Mouse (Mus musculus) liver, embryonic 14.5 days (tissue): ENCODE data around the gene Acap3. TPM values are rescaled to one million over a fixed set of nuclear protein-coding genes. Genes with fewer than 3 reads are reported as not detected.

Experiments used
- ATAC-seq: fragments of 200-750 bp; cut with Nextera tagmentation; 2 replicates; pipeline ENCODE4 v1.8.0; 2017; ENCODE audit warnings: moderate number of reproducible peaks, mild to moderate bottlenecking, moderate library complexity; ENCODE audit not compliant: insufficient read depth
- DNase-seq, 3 experiments: peaks; one replicate each; pipeline ENCODE4 v3.0.0-alpha.2; 2012 to 2013; ENCODE audit warnings: low read depth in 3 of 3, low spot score in 3 of 3
- H3K27ac ChIP-seq: fragments of 300-500 bp; sonication (generic); 2 replicates; pipeline ENCODE4 v1.5.1; 2014; ENCODE audit warnings: moderate library complexity, mild to moderate bottlenecking, control low read depth, inconsistent platforms
- H3K27me3 ChIP-seq: fragments of 300-500 bp; sonication (generic); 2 replicates; pipeline ENCODE4 v1.6.1; 2014; ENCODE audit warnings: mild to moderate bottlenecking, low read length, moderate library complexity; ENCODE audit not compliant: control insufficient read depth, insufficient read depth
- H3K36me3 ChIP-seq: fragments of 300-500 bp; sonication (generic); replicated peaks from 2 replicates; pipeline ENCODE4 v1.6.1; 2014; ENCODE audit warnings: low read depth; ENCODE audit not compliant: control insufficient read depth, insufficient read depth
- H3K4me1 ChIP-seq, 2 experiments: fragments of 200-500 bp in 1 of 2; fragments of 300-500 bp in 1 of 2; sonication (generic) in 1 of 2; replicated peaks; 2 replicates each; pipeline ENCODE4 v1.6.1; 2012 to 2014; ENCODE audit warnings: antibody characterized with exemption in 1 of 2, inconsistent platforms in 1 of 2, low read length in 1 of 2; ENCODE audit not compliant: control insufficient read depth in 2 of 2, insufficient read depth in 2 of 2
- H3K4me2 ChIP-seq: fragments of 300-500 bp; sonication (generic); 2 replicates; pipeline ENCODE4 v1.6.1; 2014; ENCODE audit warnings: low read depth, mild to moderate bottlenecking, control low read depth, moderate library complexity
- H3K4me3 ChIP-seq, 2 experiments: fragments of 200-500 bp in 1 of 2; fragments of 300-500 bp in 1 of 2; sonication (generic) in 1 of 2; 2 replicates each; pipeline ENCODE4 v1.5.1; 2012 to 2014; ENCODE audit warnings: low read depth in 2 of 2, low read length in 2 of 2, mild to moderate bottlenecking in 2 of 2, control low read depth in 1 of 2, inconsistent platforms in 1 of 2, moderate library complexity in 1 of 2; ENCODE audit not compliant: insufficient read depth in 1 of 2
- H3K9ac ChIP-seq: fragments of 300-500 bp; sonication (generic); replicated peaks from 2 replicates; pipeline ENCODE4 v1.6.1; 2014; ENCODE audit warnings: mild to moderate bottlenecking, control low read depth, moderate library complexity
- H3K9me3 ChIP-seq: fragments of 300-500 bp; sonication (generic); 2 replicates; pipeline ENCODE4 v1.6.1; 2016; ENCODE audit warnings: low read length, mixed read lengths; ENCODE audit not compliant: control insufficient read depth
- CTCF ChIP-seq: IDR thresholded peaks from 2 replicates; pipeline ENCODE4 v1.5.1; 2016; ENCODE audit warnings: antibody characterized with exemption, low read depth, control low read depth
- EP300 ChIP-seq: IDR thresholded peaks from 2 replicates; pipeline ENCODE4 v1.6.1; 2016; ENCODE audit warnings: antibody characterized with exemption, low read depth
- WGBS: fragments of 180-500 bp; shearing (Covaris S2); extraction: QIAGEN DNeasy Blood & Tissue Kit; methylation state at CpG from one replicate; pipeline ENCODE4 v1.1.7; 2014; ENCODE audit not compliant: insufficient replicate concordance; 5-methylcytosine and 5-hydroxymethylcytosine counted together
- polyA plus RNA-seq, 2 experiments: library from polyadenylated mRNA; depleted of rRNA in 1 of 2; stranded (reverse) in 1 of 2; unstranded in 1 of 2; fragments of >200 nt; fragmentation: Nextera tagmentation in 1 of 2; extraction: Ambion mirVana in 1 of 2; gene quantifications; 2 replicates each; pipeline versions ENCODE4 v1.2.1 to v1.2.3; 2012 to 2014

Gene Acap3
- polyA plus RNA-seq (2012; rRNA removed) (9.4 and 9.6 TPM in 2 replicates), polyA plus RNA-seq (2014; fragmentation: Nextera tagmentation; extraction: Ambion mirVana) (4.7 and 5.5 TPM in 2 replicates)

DNA sequence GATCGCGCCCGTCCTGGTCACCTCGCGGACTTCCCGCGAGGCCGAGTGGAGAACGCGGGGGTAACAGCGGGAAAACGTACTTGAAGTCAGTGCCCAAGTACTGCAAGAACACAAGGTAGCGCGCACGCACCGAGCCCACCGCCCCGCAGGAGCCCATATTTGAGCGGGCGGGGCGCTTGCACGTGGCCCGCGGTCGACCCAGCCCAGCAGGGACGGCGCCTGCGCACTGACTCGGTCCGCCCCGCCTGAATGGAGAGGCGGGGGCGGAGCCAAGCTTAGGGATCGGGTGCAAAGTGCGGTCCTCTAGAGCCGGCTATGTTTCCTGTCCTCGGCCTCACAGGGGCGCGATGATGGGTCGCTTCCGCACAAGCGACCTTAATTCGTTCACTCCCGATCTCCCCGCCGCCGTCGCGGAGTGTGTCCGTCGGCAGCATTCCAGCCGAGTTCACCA is at the start of gene Acap3, which contains the start of gene Pusl1:
Acap3 (plus strand) TSS at position 272 of the 451 bp plus-strand sequence.
Pusl1 (minus strand) TSS at position 231 of the 451 bp plus-strand sequence.
- H3K9ac ChIP-seq: peak within 1 kb of the TSS; percentile 95
- TF ChIP-seq EP300 (no peak), CTCF (no peak)
- H3K4me2 ChIP-seq: peak within 1 kb of the TSS; percentile 91
- WGBS: under 1% methylated on average over 52 of the region's 52 CpGs
- ATAC-seq (peak; percentile 85), DNase-seq (peak; percentile 85 to 88 (median 87))
- H3K4me3 ChIP-seq: peak within 1 kb of the TSS; percentile 71 to 90
- peak within 1 kb of the TSS; percentile 92 for H3K27ac ChIP-seq
- no peaks in the 10 kb centered on the region for H3K9me3 ChIP-seq
- H3K4me1 ChIP-seq: peaks cover 16 to 32% of the 10 kb centered on the region in 2 experiments
- peaks cover 25% of the 10 kb centered on the region for H3K36me3 ChIP-seq
- H3K27me3 ChIP-seq: no peaks in the 10 kb centered on the region

GRCm38 (mm10) chr4:155843231-155843630 is 48.4 kb upstream of the Acap3 start:
- H3K4me3 ChIP-seq: no peak overlapping the region

DNA sequence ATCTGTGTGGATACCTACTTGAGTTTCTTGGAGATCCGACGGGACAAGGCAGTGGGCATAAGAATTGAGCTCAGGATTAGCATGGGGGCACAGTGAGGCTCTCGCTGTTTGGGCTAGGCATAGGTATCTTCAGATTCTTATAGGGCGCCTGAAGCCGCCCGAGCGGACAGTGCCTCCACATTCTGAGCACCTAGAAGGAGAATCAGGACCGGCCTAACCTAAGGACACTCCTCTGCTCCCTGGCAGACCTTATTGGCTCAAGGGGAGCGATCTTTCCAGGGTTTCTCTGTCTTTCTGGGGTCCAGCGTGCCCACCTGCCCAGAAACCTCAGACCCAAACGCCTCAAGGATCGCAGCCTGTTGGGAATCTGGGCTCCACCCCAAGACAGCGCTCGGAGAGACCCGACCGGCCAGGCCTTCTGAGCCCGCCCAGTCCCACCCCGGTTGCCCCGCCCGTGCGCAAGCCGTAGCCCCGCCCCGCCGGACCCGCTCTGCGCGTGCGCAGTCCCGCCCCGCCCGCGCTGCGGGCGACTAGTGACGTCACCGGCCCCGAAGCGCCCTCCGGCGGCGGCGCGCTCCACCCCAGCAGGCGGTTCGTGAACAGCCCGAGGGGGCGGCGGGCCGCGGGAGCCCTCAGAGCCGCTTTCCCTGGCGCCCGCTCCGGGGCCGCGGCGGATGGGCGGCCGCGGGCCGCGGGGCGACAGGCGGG is 44.6 kb upstream of the Acap3 start, which contains the start of gene Dvl1:
Dvl1 (plus strand) TSS at position 532 of the 708 bp plus-strand sequence.
- TF ChIP-seq EP300 (no peak), CTCF (peak; percentile 45)
- Histone ChIP-seq H3K4me2 (peak within 1 kb of the TSS; percentile 99), H3K36me3 (no peaks in the 10 kb centered on the region), H3K4me1 (peaks cover 11 to 12% of the 10 kb centered on the region in 2 experiments; a peak in 3 of 4 replicates), H3K27ac (no peak within 1 kb of the TSS), H3K9me3 (no peaks in the 10 kb centered on the region), H3K9ac (peak within 1 kb of the TSS; percentile 75), H3K4me3 (peak within 1 kb of the TSS; percentile 67 to 94), H3K27me3 (peaks cover 6% of the 10 kb centered on the region)
- DNase-seq (peak; percentile 66 to 75 (median 72)), ATAC-seq (peak; percentile 92)
- 5% methylated on average over 60 of the region's 65 CpGs for WGBS

More at GRCm38 (mm10) chr4:155843231-155843630, 48.4 kb upstream of the Acap3 start:
- peaks cover 6% of the 10 kb centered on the region for H3K27me3 ChIP-seq
- DNase-seq: no peak
- no peaks in the 10 kb centered on the region for H3K9me3 ChIP-seq
- 75% methylated on average over 5 of the region's 5 CpGs for WGBS
- H3K4me2 ChIP-seq: no peak overlapping the region
- H3K9ac ChIP-seq: no peak overlapping the region
- TF ChIP-seq EP300: no peak
- TF ChIP-seq CTCF: no peak
- H3K36me3 ChIP-seq: no peaks in the 10 kb centered on the region
- no peak overlapping the region for H3K27ac ChIP-seq
- ATAC-seq: no peak
- H3K4me1 ChIP-seq: peaks cover 6 to 11% of the 10 kb centered on the region in 2 experiments

DNA sequence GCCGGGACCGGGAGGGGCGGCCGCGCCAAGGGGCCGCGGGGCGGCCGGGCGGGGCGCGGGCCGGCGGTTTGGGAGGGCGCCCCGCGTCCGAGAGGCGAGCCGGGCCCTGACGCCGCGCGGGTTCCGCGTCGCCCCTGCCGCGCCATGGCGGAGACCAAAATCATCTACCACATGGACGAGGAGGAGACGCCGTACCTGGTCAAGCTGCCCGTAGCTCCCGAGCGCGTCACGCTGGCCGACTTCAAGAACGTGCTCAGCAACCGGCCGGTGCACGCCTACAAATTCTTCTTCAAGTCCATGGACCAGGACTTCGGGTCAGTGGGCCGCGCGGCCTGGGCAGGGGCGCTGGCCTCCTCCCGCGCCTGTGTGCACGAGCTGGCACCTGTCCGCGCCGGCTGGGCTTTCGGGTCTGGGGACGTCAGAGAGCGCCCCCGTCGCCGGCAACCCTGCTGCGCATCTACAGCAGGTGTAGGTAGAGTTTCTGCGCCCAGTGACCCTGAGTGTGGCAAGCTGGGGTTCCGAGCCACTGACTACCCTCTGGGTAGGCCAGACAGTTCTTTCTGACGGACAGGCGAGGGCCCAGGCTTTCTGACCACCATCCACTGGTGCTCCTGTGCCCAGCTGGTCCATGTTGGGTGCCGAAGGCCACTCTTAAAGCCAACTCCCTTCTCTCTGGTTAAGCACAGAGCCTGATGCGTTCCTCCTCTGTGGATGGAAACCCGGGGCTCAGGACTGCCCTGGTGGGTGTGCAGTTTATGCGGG is 43.9 kb upstream of the Acap3 start:
- H3K27ac ChIP-seq: no peak overlapping the region
- no peaks in the 10 kb centered on the region for H3K9me3 ChIP-seq
- TF ChIP-seq CTCF (no peak; the same call in 1 of the 2 replicates), EP300 (no peak)
- H3K4me2 ChIP-seq: peak overlapping the region; percentile 99
- H3K9ac ChIP-seq: peak overlapping the region; percentile 75
- 1% methylated on average over 57 of the region's 69 CpGs for WGBS
- no peaks in the 10 kb centered on the region for H3K36me3 ChIP-seq
- DNase-seq (no peak), ATAC-seq (peak; percentile 71)
- H3K4me1 ChIP-seq: peaks cover 11 to 12% of the 10 kb centered on the region in 2 experiments; a peak in 3 of 4 replicates
- H3K4me3 ChIP-seq: peak overlapping the region; percentile 62 to 94
- peaks cover 1% of the 10 kb centered on the region for H3K27me3 ChIP-seq
